Mouse (Mus musculus): ENCODE results near the gene Ski.

DNA sequence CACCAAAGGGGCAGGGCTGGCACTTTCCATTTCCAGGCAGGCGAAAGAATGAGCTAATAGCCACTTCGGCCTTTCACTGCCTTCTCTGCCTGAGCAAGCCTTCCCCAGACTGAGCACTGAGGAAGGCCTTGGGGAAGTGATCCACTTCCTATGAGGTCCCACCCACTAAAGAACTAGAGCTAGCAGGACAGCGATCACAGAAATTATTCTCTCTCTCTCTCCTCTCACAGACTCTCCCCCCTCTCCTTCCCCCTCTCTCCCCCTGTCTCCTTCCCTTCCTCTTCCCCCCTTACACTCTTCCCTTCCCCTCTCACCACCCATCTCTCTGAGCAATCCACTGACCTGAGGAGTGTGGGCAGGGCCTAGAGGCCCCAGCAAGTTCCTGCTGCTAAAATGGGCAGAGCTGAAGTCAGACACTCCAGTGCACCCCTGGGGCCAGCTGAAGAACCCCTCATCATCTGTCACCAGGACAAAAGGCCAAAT lies 35.2 kb downstream of the Ski start:
- TF ChIP-seq POLR2A (IDR thresholded peaks at IDR 0.05; ENCODE audit: extremely low read depth, insufficient read depth, low read length) (no peak), CTCF (IDR thresholded peaks at IDR 0.05; ENCODE audit: low read depth, low read length) (no peak)
